Mouse (Mus musculus) urinary bladder, postnatal 14 days (tissue): ENCODE measurements around the gene Rab3a.

Experiments
- DNase-seq: peaks from one replicate; pipeline ENCODE4 v3.0.0; 2021; ENCODE audit warnings: low spot score

The Rab3a gene

DNA sequence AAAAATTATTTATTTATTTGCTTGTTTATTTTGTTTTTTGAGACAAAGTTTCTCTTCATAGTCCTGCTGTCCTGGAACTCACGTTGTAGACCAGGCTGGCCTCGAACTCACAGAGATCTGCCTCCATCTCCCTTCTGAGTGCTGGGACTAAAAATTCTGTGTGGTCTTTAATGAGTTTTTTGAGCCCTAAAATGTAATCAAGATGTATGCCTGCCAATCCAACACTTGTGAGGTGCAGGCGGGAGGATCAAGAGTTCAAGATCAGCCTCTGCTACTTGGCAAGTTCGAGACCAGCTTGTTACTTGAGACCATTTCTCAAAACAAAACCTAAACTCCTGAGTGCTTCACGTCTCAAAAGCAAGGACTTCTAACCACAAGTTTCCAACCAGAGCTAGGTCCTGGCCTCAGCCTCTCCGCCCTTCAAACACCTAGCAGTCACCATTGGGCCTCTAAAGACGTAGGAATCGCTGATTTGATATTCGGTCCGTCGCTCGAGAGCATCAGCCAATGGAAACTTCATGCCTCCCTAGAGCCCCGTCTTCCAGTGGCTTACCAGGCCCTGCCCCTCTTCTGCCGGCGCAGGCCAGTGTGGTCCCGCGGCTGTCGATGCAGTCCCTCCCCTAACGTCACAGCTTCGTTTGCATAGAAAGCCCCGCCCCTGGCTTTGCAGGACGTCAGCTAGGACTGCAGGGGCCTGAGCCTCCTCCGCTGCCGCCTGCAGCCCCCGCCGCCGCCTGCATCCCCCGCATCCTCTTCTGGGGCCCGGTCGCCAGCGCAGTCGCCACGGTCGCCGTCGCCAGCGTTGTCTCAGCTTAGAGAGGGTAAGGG, at the start of gene Rab3a:
Rab3a (plus strand) TSS at position 637 of the 828 bp plus-strand sequence.
- peak; percentile 96 for DNase-seq

DNA sequence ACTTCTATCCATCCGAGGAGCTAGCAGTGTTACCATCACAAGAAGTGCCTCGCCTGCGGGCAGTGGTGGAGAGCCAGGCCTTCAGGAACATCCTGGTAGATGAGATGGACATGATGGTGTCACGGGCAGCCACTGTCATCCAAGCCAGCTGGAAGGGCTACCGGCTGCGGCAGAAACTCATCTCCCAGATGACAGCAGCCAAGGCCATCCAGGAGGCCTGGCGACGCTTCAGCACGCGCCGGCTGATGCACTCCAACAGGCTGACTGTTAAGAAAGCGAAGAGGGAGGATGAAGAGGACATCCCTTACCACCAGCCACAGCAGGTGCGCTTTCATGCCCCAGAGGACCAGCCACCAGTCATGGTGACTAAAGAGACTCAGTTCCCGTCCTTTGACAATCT, 46.2 kb upstream of the Rab3a start:
- DNase-seq = no peak

DNA sequence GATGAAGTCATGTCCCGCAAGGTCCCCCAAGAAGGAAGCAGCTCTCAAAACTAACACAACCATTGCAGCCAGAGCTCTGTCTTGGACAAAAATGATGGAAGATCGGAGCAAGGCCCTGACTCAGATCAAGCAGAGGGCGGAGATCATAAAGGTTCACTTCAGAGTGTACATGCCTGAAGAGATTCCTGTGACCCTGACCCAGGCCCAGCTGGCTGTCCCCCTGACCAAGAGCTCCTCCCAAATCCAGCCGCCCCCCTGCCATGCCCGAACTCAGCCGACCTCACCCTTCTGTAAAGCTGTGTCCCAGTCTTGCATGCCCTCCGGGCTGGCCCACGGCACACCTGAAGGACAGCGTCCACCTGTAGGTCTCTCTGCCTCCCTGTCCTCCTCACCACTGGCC, 44.7 kb upstream of the Rab3a start:
- DNase-seq = no peak

DNA sequence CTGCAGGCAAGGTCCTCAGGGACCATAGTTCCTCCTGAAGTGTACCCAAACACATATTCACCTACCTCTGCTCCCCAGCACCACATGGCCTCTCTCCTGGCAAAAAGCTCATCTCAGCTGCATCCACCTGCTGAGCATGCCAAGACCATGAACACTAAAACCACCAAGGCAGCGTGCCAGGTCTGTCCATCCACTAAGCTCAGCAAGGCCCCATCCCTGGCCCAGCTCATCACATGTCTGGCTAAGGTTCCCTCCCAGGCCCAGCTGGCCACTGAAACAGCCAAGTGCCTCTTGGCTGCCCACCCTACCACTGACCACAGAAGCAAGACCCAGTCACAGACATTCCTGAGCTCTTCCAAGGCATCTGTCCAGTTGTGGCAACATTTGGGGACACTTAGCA, 44.2 kb upstream of the Rab3a start:
- no peak for DNase-seq

DNA sequence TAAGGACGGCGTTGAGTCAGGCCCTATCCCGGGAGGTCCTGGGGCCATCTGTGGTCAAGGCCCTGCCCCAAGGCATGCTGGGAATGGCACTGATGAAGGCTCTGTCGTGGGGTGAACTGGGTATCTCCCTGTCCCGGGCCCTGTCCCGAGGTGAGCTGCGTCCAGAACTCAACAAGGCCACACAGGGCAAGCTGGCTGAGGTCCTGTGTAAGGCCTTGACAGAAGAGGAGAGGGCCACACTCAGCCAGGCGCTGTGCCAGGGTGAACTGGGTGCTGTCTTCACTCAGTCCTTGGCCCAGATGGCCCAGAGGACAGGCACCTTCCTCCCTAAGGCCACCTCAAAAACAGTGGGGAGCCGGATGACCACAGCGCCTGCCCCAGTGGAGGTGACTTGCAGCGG, 43.4 kb upstream of the Rab3a start:
- no peak for DNase-seq

DNA sequence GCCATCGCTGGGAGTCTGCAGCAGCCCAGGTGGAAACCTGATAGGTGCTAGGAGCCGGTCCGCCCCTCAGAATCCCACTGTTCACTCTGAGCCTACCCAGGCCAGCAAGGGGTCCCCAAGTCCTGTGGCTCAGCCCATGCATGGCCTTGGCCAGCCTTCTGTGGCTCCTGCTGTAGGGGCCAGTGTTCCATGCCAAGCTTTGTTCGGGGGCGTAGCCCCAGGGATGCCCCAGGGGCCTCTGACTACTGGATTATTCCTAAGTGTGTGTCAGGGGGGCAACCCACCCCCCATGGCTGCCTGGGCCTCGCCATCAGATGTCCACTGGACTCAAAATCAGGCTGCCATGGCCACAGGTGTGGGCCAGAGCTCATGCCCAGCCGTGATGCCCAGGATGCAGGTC, 40.5 kb upstream of the Rab3a start:
- DNase-seq = no peak

DNA sequence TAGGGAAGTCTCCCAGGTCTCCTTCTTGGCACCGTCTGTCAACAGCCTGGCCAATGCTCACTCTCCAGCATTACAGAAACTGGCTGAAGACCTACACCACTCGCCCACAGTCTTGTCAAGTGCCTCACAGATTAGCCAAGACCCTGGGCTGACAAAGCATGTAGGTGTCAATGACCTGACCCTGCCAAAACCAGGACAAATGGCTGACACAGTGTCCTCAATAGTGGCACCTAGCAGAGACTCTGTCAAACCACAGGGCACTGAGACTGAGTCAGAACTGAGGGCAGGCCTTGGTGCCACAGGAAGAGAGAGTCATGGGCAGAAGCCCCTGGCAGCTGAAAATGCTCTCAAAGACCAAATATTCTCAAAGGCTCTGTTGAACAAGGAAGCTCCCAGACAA, 39.4 kb upstream of the Rab3a start:
- DNase-seq = no peak

DNA sequence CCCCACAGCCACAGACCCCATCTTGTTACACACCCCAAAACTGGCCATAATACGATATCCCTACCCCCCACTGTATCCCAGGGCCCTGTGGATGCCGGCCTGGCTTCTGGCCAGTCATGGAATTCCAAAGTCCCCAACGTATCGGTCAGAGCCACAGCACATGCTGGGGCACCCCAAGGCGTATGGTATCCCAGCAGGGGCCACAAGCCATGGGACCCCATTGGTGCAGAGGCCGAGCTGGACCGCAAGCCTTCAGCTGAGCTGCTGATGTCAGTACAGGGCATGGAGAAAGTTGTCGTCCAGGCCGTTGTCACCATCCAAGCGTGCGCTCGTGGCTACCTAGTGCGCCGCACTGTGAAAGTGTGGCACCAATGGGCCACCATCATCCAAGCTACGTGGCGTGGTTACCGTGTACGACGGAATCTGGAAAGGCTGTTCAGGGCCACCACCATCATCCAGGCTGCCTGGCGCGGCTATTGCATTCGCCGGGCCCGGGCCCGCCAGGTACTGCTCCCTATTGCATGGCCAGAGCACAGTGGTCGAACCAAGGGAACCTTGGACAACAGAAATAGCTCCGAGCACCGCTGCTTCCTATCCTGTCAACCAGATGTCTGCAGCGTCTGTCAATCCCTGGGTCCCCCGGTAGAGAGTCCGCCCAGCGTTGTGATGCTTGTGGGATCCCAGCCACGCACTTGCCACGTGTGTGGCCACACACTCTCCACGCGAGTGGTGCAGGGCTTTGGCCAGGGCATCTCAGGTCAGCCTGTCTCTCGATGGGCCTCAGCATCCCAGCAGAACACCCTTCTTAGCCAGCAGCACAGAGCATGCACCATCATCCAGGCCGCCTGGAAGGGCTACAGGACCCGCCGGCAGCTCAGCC, 37.7 kb upstream of the Rab3a start:
- DNase-seq = no peak

DNA sequence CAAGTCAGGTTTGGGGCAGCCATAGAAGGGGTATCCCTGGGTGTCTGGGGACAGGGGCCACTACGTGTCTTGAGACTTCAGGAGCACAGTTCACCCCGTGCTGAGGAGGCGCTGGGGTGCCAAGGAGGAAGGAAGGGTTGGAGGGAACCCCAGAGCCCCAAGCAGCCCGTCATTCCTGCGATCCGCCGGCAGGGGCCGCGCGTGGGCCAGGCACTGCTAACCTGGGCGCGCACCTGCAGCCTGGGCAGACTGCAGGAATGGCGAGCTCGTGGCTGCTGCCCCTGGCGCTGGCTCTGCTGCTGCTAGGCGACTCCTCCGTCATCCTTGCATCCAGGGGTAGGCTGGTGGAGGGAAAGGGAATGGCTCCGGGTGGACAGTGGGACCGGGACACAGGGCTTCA, 36.2 kb upstream of the Rab3a start, which contains the start of gene Gm3336:
Gm3336 (plus strand) TSS at position 247 of the 400 bp plus-strand sequence.
- DNase-seq = peak; percentile 57

DNA sequence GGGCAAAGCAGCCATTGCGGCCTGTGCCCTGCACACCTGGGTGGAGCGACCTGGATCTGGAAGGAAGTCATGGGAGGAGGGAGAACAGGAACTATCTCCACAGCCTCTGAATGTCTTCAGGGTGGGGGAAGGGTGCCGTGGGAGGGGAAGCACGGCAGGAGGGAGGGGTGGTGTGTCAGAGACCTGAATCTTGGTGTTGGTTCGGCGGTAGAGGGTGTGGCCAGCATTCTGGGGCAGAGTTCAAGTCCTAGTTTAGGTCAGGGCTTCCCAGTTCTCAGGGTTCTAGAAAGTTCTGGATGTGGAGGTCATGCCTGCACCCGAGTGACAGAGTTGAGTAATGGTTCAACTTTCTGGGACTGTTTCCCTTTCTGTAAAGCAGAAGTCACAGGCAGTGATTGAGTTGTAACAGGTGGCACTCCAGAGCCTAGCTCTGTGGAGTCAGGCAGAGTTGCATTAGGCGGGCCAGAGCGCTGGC, 34.6 kb upstream of the Rab3a start:
- DNase-seq = no peak

DNA sequence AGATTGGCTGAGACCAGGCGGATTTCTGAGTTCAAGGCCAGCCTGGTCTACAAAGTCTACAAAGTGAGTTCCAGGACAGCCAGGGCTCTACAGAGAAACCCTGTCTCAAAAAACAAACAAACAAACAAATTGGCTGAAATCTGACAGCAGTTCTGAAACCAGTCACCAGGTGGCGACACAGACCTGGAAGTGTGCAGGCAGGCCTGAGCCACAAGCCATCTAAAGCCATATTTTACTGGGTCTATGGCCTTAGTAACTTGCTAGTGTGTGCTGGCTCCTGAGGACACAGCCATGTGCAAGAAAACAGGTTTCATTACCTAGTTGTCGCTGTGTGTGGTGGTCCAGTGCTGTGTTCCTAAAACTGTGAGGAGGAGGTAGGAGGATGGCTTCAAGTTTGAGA, 33.7 kb upstream of the Rab3a start:
- peak; percentile 78 for DNase-seq

DNA sequence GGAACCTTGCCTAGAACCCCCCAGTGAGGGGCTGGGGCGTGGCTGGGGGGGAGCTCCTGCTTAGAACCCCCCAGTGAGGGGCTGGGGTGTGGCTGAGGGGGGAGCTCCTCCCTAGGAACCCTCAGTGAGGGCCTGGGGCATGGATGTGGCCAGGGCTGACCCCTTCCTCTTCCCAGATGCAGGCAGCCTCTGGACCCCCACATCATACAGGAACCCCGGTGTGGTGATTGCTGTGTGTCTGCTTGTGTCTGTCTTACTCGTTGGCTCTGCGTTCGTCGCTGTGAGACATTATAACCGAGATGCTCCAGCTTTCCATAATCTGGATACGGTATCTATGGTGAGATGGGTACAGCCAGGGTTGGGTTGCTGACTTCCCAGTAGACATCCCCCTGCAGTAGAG, 32.9 kb upstream of the Rab3a start:
- no peak for DNase-seq

DNA sequence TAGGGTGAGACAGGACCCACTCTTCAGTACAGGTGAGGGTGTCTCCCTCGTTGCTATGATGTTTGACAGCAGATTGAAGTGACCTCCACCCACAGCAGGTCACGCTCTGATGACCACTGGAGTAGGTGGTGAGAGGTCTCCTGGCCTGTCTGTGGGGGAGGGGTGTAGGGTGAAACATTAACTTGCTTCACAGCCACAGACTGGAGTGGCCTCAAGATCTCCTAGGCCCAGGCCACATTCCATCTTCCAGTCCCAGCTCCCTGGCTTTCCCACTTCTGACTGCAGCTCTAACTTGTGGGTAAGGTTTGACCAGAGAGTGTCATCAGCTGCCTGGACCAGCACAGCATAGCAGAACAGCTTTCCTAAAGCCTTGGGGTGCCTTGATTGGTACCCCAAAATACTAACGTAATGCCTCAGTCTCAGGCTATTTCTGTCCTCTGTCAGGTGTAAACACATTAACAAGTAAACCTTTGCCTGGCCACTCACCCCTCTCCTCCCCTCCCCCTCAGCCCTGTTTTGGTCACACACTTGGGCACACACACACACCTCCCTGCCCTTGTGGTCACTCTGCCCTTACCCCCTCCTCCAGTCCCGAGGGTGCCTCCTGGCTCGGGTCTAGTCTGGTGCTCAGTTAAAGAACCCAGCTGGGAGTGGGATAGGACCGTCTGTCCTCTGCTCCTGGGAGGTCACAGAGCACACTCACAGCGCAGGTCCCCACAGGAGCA, 30.8 kb upstream of the Rab3a start, which contains the start of gene Pde4c:
Pde4c (plus strand) TSS at position 235 of the 725 bp plus-strand sequence.
- no peak for DNase-seq

DNA sequence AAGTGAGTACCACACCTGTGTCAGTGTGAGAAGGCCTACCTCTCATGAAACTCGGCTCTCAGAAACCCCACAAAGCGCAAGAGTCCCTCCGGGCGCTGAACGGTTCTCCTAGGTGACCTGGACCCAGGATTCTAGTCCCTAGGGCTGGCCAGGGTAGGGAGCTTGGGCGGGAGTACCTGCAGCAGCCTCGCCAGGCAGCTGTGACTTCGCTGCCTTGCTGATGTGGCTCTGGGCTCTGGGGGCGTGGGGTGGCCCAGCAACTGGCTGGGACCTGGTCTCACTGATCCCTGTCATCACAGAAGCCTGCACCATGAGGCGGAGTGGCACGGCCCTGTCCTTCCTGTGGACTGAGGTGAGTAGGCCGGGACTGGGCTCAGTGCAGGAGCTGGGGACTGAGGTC, 30.3 kb upstream of the Rab3a start:
- DNase-seq = no peak

DNA sequence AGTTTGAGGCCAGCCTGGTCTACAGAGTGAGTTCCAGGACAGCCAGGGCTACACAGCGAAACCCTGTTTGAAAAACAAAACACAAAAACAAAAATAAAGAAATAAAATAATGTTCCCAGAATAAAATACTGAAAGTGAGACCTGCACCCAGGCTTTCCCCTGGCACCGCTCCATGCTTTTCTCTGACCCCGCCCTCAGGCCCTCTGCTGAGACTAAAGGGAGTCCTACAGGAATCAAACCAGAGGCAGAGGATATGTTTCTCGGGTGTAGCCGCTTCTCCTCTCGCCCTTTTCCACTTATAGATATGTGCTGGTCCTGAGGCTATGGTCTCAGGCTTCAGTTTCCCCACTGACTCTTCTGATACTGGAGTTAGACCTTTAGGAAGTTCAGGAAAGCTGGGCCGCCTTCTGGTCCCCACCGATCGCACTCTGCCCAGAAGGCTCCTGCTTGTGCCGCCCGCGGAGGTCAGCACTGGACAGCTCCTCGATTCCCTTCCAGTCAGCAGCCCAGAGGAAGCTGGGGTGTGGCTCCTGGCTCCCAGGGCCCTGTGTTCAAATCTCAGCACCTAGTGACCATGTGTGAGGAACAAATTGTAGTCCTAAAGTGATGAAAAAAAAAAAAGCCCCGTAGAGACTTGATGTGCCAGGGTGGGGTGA, 28.6 kb upstream of the Rab3a start:
- peak; percentile 41 for DNase-seq

DNA sequence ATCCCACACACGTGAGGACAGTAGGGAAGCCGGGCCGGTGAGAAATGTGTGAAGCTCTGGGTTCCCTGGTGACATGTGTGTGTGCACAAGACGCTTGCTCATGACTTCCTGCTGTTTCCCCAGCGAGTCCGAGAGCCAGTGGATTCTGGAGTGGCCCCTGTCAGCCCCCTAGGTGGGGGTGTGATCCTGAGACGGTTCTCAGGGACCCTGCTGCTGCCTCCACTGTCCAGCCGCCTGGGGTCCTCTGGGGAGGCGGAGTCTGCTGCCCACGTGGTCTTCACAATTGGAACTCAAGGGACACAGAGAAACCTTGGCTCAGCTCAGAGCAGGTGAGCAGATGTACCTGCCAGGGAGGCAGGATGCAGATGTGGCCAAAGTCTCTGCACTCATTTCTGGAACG, 27.8 kb upstream of the Rab3a start:
- DNase-seq = no peak

DNA sequence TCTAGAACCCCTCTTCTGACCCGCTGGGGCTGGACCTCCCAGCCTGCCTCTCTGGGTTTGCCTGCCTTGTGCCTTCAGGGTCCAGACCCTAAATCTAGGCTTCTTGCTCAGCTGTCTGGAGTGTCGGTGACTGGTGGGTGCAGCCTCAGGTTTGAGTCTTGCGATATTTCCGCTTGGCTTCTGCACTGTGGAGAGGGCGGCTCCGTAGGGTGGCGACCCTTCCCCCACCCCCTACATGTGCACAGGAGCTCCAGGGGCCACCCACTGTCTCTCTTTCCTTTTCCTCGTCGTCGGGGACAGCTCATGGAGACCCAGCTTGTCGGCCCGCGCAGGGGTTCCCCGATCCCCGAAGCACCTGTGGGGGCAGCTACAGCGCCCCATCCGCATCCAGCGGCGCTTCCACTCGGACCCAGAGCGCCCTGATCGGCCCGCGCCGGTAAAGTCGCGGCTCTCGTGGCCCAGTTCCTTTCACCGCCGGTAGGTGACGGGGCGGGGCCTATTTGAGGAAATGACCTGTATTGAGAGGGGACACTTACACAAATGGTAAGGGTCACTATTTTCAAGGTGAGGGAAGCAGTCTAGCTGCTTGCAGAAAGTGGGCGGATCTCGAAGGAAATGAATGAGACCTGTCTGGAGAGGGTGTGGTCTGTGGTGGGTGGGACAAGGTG, 24.5 kb upstream of the Rab3a start:
- no peak for DNase-seq

DNA sequence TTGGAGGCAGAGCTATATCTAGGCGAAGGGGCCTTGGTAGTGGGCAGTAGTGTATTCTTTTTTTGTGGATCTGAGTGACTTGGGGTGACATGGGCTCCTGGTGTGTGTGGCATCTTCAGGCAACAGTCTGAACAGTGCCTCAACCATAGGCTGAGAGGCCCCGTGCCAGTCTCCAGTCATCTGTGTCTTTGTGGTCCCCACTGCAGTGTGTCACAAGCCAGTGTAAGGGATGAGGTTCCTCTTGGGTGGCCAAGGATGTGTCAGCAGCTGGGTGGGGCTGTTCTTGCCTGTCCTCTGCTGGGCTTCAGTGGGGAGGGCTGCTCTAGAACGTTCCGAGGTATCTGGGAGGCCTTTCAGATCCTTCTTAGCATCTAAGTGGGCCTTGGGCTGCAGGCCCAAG, 23.5 kb upstream of the Rab3a start:
- DNase-seq = no peak

DNA sequence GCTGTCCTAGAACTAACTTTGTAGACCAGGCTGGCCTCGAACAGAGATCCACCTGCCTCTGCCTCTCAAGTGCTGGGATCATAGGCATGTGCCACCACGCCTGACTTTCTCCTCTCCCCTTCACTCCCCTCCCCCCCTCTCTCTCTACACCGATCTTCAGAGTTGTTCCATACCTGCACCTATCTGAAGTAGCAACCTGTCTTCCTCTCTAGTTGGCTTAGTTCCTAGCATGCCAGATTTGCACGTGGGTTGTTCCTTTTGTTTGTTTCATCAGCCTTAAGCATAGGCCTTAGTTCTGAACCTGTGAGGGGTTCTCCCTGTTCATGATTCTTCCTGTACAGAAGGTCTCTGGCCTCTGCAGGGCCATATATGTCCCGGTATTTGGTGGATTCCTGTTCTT, 16.8 kb upstream of the Rab3a start:
- DNase-seq = no peak

DNA sequence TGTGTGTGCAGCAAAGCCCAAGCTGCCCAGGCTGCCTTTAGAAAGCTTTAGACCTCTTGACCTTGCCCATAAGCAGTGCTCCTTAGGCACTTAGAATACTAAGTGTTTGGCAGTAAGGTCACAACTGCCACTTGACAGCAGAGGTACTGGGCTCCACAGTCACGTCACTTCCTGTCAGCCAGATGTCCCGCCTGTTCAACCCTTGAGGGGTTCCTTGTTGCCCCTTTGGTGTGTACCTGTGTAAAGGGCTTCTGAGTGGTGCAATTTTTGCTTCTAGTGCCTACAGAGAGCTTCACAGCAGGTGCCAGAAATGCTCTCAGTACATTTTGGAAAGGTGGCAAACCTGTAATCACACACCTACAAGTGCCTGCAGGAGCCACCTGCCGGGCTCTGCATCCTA, 16.3 kb upstream of the Rab3a start:
- DNase-seq = no peak

DNA sequence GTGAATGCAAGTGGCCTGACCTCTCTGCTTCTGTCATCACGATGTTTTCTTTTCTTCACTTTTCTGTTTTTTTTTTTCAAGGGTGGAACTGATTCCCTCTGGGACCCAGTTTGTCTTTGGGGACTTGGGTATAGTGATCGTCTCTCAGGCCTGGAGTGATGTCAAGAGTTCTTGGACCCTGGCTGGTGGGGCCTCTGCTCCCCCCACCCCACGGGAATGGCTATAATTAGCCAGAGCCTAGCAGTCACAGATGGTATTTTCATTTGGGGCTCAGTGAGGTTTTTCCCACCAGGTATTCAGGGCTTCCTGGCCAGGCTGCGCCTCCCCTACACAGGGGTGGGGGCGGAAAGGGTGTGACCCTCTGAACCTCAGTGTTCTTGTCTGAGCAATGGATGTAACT, 12.8 kb upstream of the Rab3a start:
- no peak for DNase-seq
